Mouse (Mus musculus): Measurements from ENCODE around the gene Aph1b.

Gene Aph1b

DNA sequence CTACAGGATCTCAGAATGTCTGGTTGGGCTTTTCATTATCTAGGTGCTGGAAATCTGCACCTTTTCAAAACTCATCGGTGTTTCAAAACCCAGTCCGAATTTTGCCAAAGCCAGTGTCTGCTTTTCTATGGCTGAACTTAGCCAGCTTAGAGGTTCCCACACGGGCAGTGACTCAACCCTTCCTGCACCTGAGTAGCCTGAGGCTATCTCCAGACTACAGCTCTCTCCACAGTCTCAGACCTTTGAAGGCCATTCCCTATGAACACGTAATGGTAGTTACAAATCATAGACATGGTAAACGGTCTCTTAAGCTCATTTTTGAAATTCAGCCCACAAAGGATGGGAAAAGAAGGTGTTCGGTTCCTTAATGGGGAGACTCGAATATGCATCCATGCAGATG, 55.8 kb downstream of the Aph1b start:
- no peak for DNase-seq (ENCODE audit: low spot score)

DNA sequence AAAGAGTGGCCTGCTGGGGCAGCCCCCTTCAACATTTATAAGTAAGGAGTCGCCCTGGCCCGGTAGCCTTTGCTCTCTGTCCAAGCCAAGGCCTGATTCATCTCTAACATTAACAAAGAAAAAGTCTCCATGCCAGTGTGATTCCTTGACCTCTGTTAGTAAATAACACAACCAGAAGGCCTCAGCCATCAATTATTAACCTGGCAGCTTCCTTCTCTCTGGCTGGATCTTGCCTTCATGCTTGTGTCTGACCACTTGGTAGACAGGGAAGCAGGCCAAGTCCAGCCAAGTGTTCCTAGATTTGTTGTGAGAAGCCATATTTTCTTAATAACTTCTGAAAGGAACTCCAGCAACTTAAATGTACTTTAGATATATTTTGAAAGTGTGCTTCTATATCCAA, 58.7 kb downstream of the Aph1b start:
- DNase-seq (ENCODE audit: low spot score): no peak

DNA sequence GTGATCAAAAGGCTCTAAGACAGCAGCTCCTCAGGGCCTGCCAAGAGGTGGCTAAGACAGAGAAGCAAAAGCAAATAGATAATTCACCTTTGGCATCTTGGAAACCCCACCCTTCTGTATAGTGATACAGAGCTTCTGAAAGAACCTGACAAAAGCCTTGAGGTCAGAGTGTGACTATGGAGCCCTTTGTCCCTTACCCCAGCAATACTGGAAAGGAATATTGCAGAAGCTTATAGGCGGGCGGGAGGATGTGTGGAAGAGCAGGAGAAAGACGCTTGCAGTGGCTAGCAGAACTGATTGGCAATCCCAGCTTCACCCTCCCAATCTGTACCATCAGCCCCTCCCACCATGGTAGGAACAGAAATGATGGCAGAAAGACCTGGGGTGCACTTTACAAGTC, 59.3 kb downstream of the Aph1b start:
- DNase-seq (ENCODE audit: low spot score): no peak

DNA sequence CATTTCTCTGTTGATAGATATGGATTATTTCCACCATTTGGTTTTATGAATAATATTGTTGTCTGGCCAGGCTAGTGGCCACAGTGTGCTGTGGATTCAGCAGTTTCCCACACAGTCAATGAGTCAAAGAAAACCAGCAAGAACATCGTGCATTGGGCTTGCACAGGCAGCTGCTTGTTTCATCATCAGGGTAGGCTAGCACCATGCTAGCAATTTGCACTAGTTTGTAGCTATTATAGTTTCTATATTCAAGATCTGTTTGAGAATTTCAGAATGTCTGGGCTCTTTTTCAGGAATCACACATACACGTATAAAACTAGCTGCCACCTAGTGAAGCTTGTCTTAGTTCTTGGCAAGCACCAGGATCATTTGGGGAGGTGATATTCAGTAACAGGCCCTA, 60.2 kb downstream of the Aph1b start:
- DNase-seq (ENCODE audit: low spot score): no peak

DNA sequence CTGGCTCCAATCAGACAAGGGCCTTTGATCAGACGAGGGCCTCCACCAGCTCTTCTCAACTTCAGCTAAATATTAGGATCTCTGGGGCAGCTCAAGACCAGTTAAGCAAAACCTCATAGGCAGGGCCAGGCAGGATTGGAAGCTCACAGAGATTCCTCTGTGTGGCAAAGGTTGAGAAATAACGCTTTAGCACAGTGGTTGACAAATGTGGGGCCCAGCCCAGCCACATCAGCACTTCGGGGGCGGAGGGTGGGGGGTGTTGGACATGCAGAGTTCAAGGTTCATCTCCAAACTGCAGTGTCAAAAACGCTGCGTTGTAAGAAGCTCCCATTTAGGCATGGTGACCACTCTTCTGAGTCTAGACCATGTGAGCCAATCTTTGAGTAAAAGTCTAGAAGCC, 60.7 kb downstream of the Aph1b start:
- DNase-seq (ENCODE audit: low spot score): no peak

DNA sequence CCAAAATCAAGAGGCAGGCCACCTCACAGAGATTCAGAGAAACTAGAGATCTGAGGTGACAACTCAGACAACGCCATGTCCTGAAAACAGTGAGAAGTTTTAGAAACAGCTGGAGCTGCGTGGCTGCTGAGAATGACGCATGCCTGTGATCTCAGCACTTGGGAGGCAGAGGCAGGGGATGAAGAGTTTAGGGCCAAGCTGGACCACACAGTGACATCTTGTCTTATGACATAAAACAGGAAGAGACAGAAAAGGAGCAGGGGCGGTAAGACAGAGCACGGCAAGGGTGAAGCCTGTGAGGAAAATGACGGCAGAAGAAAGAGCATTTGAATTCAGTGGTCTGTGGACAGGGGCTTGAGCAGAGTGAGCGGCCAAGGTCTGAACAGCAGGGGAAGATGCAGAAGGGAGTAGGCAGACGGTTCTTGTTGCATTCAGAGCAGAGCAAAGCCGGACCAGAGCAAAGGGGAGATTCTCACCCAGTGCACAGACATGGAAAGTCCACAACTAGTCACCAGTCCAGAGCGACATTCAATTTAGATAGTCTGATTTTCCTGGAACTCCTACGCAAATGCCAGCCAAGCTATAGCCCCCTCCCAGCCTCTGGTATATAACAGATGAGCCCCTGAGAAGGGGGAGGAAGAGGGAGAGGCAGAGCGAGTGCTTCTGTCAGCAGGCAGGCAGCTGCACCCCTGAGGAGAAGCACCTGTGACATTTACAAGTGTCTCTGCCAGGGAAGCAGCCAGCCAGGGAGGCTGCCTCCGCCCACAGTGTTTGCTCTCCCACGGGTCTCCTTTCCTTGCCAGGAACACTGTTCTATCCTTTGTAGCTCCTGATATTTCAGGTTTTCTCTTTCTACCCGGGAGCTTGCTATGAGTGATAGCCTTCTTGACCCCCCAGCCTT, 62.2 kb downstream of the Aph1b start:
- no peak for DNase-seq (ENCODE audit: low spot score)

DNA sequence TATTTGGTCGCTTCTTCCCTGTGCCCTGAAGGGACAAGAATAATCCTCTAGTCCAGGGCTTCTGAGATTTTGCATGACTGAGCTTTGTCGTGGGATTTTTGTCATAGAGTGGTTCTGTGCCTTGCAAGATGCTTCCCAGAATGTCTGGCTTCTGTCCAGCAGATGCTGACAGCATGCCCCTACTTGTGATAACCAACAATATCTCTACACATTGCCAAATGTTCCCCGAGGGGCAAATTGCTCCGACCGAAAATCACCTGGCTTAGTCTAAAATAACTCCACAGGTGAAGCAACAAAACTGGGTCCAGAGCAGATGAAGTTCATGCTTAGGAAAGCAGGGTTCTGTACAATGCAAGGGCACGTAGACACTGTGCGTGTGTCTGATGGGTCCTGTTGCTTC, 64.0 kb downstream of the Aph1b start:
- DNase-seq (ENCODE audit: low spot score): no peak

DNA sequence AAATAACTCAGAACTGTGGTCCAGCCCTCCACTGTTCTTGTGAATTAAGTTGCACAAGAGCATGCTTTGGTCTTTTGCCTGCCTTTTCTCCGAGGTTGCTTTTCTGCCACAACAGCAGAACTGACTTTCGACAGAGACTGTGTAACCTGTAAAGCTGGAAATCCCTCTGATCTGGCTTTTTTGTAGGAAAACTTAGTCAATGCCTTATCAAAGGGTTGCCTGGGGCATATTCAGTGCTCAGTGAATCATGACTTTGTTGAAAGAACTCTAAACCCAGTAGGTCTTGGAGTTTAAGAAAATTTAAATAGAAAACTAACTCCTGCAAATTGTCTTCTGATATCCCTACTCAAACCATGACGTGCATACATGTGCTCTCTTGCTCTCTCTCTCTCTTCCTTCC, 64.7 kb downstream of the Aph1b start:
- DNase-seq (ENCODE audit: low spot score): no peak

DNA sequence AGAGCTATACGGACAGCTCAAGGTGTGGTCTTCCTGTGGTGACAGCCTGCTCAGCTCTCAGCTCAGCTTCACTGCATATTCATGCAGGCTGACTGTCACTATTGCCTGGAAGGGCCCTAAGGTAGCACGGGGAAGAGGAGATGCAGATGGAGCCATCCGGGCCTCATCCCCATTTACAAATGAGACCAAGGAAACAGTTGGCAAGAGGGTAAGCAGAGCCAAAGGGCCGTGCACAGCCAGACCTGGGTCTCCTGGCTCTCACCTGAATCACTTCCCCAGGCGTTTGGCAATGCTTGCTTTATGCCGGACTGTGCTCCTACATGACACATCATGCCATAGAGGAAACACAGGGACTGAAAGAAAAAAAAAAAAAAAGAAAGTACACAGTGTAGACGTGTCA, 68.0 kb downstream of the Aph1b start:
- DNase-seq (ENCODE audit: low spot score): no peak

DNA sequence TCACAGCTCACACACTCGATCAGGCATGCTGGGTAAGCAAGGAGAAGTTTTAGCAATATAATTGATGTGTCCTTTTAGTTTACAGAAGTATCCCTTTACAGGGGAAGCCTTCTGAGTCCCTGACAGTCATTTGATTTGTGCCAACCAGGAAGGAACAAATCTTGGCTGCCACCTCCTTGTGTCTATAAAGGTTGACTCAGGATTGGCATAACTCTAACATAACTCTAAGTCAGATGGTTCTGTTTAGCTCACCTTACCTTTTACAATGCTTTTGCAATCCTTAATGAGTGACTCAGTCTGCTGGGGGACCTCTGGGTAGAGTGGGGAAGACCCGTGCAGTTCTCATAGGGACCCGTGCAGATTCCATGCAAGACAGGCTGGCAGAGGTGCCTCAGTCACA, 69.7 kb downstream of the Aph1b start:
- no peak for DNase-seq (ENCODE audit: low spot score)
